Mouse (Mus musculus): ENCODE measurements at regions not wholly inside any gene's neighbourhood (a gene's known extent, or its start where the extent isn't known, plus 50 kb on each side); places are given as distances from the start of the nearest gene placed in this dataset.

- Histone ChIP-seq H3K4me3 (ENCODE audit: low read depth, low read length) (no peak overlapping the region), H3K27ac (ENCODE audit: low read depth) (no peak overlapping the region), H3K27me3 (replicated peaks; ENCODE audit: control insufficient read depth, insufficient read depth, low read length) (no peaks in the 10 kb centered on the region), H3K9ac (ENCODE audit: low read length) (no peak overlapping the region), H3K4me1 (replicated peaks; ENCODE audit: control insufficient read depth, insufficient read depth, low read length) (no peaks in the 10 kb centered on the region), H3K36me3 (ENCODE audit: control insufficient read depth, insufficient read depth, low read length) (no peaks in the 10 kb centered on the region), H3K4me2 (ENCODE audit: low read length) (no peak overlapping the region), H3K9me3 (ENCODE audit: control insufficient read depth, low read length) (no peaks in the 10 kb centered on the region)
- DNase-seq (ENCODE audit: low spot score) (no peak), ATAC-seq (replicated peaks; ENCODE audit: low FRiP score, low TSS enrichment, low read depth) (no peak)
- 72% methylated on average over 2 of the region's 2 CpGs for WGBS
These were observed 1040.8 kb downstream of the Galc start for GRCm38 (mm10) chr12:97218445-97218844.

GRCm38 (mm10) chr12:97217608-97218007 is 1041.7 kb downstream of the Galc start:
- Histone ChIP-seq H3K27me3 (replicated peaks; ENCODE audit: control insufficient read depth, insufficient read depth, low read length) (no peaks in the 10 kb centered on the region), H3K4me3 (ENCODE audit: low read depth, low read length) (no peak overlapping the region), H3K36me3 (ENCODE audit: control insufficient read depth, insufficient read depth, low read length) (no peaks in the 10 kb centered on the region), H3K4me1 (replicated peaks; ENCODE audit: control insufficient read depth, insufficient read depth, low read length) (no peaks in the 10 kb centered on the region), H3K4me2 (ENCODE audit: low read length) (no peak overlapping the region), H3K9ac (ENCODE audit: low read length) (no peak overlapping the region), H3K27ac (ENCODE audit: low read depth) (no peak overlapping the region), H3K9me3 (ENCODE audit: control insufficient read depth, low read length) (no peaks in the 10 kb centered on the region)
- DNase-seq (ENCODE audit: low spot score) = no peak
- 70% methylated on average over 7 of the region's 7 CpGs for WGBS
- ATAC-seq (replicated peaks; ENCODE audit: low FRiP score, low TSS enrichment, low read depth) = no peak

- H3K9me3 ChIP-seq (ENCODE audit: control insufficient read depth, low read length) = no peaks in the 10 kb centered on the region
- H3K9ac ChIP-seq (ENCODE audit: low read length) = no peak overlapping the region
- ATAC-seq (replicated peaks; ENCODE audit: low FRiP score, low TSS enrichment, low read depth) = no peak
- no peak overlapping the region for H3K27ac ChIP-seq (ENCODE audit: low read depth)
- no peaks in the 10 kb centered on the region for H3K4me1 ChIP-seq (replicated peaks; ENCODE audit: control insufficient read depth, insufficient read depth, low read length)
- WGBS = 21% methylated on average over 3 of the region's 3 CpGs
- H3K27me3 ChIP-seq (replicated peaks; ENCODE audit: control insufficient read depth, insufficient read depth, low read length) = no peaks in the 10 kb centered on the region
- no peaks in the 10 kb centered on the region for H3K36me3 ChIP-seq (ENCODE audit: control insufficient read depth, insufficient read depth, low read length)
- no peak overlapping the region for H3K4me2 ChIP-seq (ENCODE audit: low read length)
- no peak for DNase-seq (ENCODE audit: low spot score)
- no peak overlapping the region for H3K4me3 ChIP-seq (ENCODE audit: low read depth, low read length)
These were observed 1055.4 kb downstream of the Galc start for GRCm38 (mm10) chr12:97203636-97204389.

- Histone ChIP-seq H3K27me3 (replicated peaks; ENCODE audit: control insufficient read depth, insufficient read depth, low read length) (no peaks in the 10 kb centered on the region), H3K4me3 (ENCODE audit: low read depth, low read length) (no peak overlapping the region), H3K27ac (ENCODE audit: low read depth) (no peak overlapping the region), H3K9me3 (ENCODE audit: control insufficient read depth, low read length) (no peaks in the 10 kb centered on the region), H3K36me3 (ENCODE audit: control insufficient read depth, insufficient read depth, low read length) (no peaks in the 10 kb centered on the region), H3K4me1 (replicated peaks; ENCODE audit: control insufficient read depth, insufficient read depth, low read length) (0 out of 2 replicates have a peak, but pooled peaks cover 3% of the 10 kb centered on the region), H3K9ac (ENCODE audit: low read length) (no peak overlapping the region), H3K4me2 (ENCODE audit: low read length) (no peak overlapping the region)
- DNase-seq (ENCODE audit: low spot score) = no peak
- no peak for ATAC-seq (replicated peaks; ENCODE audit: low FRiP score, low TSS enrichment, low read depth)
These were observed 1097.4 kb downstream of the Galc start for GRCm38 (mm10) chr12:97161853-97162252.

- DNase-seq (ENCODE audit: low spot score) (no peak), ATAC-seq (replicated peaks; ENCODE audit: low FRiP score, low TSS enrichment, low read depth) (no peak)
- Histone ChIP-seq H3K4me3 (ENCODE audit: low read depth, low read length) (no peak overlapping the region), H3K4me2 (ENCODE audit: low read length) (no peak overlapping the region), H3K27me3 (replicated peaks; ENCODE audit: control insufficient read depth, insufficient read depth, low read length) (no peaks in the 10 kb centered on the region), H3K9ac (ENCODE audit: low read length) (no peak overlapping the region), H3K9me3 (ENCODE audit: control insufficient read depth, low read length) (no peaks in the 10 kb centered on the region), H3K27ac (ENCODE audit: low read depth) (no peak overlapping the region), H3K4me1 (replicated peaks; ENCODE audit: control insufficient read depth, insufficient read depth, low read length) (0 out of 2 replicates have a peak, but pooled peaks cover 3% of the 10 kb centered on the region), H3K36me3 (ENCODE audit: control insufficient read depth, insufficient read depth, low read length) (no peaks in the 10 kb centered on the region)
- 70% methylated on average over 9 of the region's 9 CpGs for WGBS
These were observed 1097.8 kb downstream of the Galc start for GRCm38 (mm10) chr12:97161429-97161828.

- Histone ChIP-seq H3K27ac (ENCODE audit: low read depth) (no peak overlapping the region), H3K9ac (ENCODE audit: low read length) (no peak overlapping the region), H3K4me1 (replicated peaks; ENCODE audit: control insufficient read depth, insufficient read depth, low read length) (0 out of 2 replicates have a peak, but pooled peaks cover 3% of the 10 kb centered on the region), H3K9me3 (ENCODE audit: control insufficient read depth, low read length) (no peaks in the 10 kb centered on the region), H3K4me2 (ENCODE audit: low read length) (no peak overlapping the region), H3K4me3 (ENCODE audit: low read depth, low read length) (no peak overlapping the region), H3K36me3 (ENCODE audit: control insufficient read depth, insufficient read depth, low read length) (no peaks in the 10 kb centered on the region), H3K27me3 (replicated peaks; ENCODE audit: control insufficient read depth, insufficient read depth, low read length) (no peaks in the 10 kb centered on the region)
- no peak for ATAC-seq (replicated peaks; ENCODE audit: low FRiP score, low TSS enrichment, low read depth)
- 70% methylated on average over 4 of the region's 4 CpGs for WGBS
- no peak for DNase-seq (ENCODE audit: low spot score)
These were observed 1100.9 kb downstream of the Galc start for GRCm38 (mm10) chr12:97158332-97158731.

- Histone ChIP-seq H3K9me3 (ENCODE audit: control insufficient read depth, low read length) (no peaks in the 10 kb centered on the region), H3K9ac (ENCODE audit: low read length) (no peak overlapping the region), H3K27me3 (replicated peaks; ENCODE audit: control insufficient read depth, insufficient read depth, low read length) (no peaks in the 10 kb centered on the region), H3K27ac (ENCODE audit: low read depth) (no peak overlapping the region), H3K36me3 (ENCODE audit: control insufficient read depth, insufficient read depth, low read length) (no peaks in the 10 kb centered on the region), H3K4me2 (ENCODE audit: low read length) (no peak overlapping the region), H3K4me3 (ENCODE audit: low read depth, low read length) (no peak overlapping the region), H3K4me1 (replicated peaks; ENCODE audit: control insufficient read depth, insufficient read depth, low read length) (0 out of 2 replicates have a peak, but pooled peaks cover 3% of the 10 kb centered on the region)
- DNase-seq (ENCODE audit: low spot score) = no peak
- no peak for ATAC-seq (replicated peaks; ENCODE audit: low FRiP score, low TSS enrichment, low read depth)
These were observed 1101.5 kb downstream of the Galc start for GRCm38 (mm10) chr12:97157748-97158147.

- no peak overlapping the region for H3K4me3 ChIP-seq (ENCODE audit: low read depth, low read length)
- 58% methylated on average over 3 of the region's 3 CpGs for WGBS
- no peak overlapping the region for H3K4me2 ChIP-seq (ENCODE audit: low read length)
- H3K9me3 ChIP-seq (ENCODE audit: control insufficient read depth, low read length) = no peaks in the 10 kb centered on the region
- H3K9ac ChIP-seq (ENCODE audit: low read length) = no peak overlapping the region
- H3K4me1 ChIP-seq (replicated peaks; ENCODE audit: control insufficient read depth, insufficient read depth, low read length) = 0 out of 2 replicates have a peak, but pooled peaks cover 3% of the 10 kb centered on the region
- ATAC-seq (replicated peaks; ENCODE audit: low FRiP score, low TSS enrichment, low read depth) (no peak), DNase-seq (ENCODE audit: low spot score) (no peak)
- no peaks in the 10 kb centered on the region for H3K36me3 ChIP-seq (ENCODE audit: control insufficient read depth, insufficient read depth, low read length)
- H3K27me3 ChIP-seq (replicated peaks; ENCODE audit: control insufficient read depth, insufficient read depth, low read length) = no peaks in the 10 kb centered on the region
- H3K27ac ChIP-seq (ENCODE audit: low read depth) = no peak overlapping the region
These were observed 1102.7 kb downstream of the Galc start for GRCm38 (mm10) chr12:97156499-97157110.

- H3K9me3 ChIP-seq (ENCODE audit: control insufficient read depth, low read length) = no peaks in the 10 kb centered on the region
- DNase-seq (ENCODE audit: low spot score) = no peak
- no peak overlapping the region for H3K4me2 ChIP-seq (ENCODE audit: low read length)
- no peaks in the 10 kb centered on the region for H3K4me1 ChIP-seq (replicated peaks; ENCODE audit: control insufficient read depth, insufficient read depth, low read length)
- H3K4me3 ChIP-seq (ENCODE audit: low read depth, low read length) = no peak overlapping the region
- no peak overlapping the region for H3K9ac ChIP-seq (ENCODE audit: low read length)
- H3K27ac ChIP-seq (ENCODE audit: low read depth) = no peak overlapping the region
- 72% methylated on average over 3 of the region's 3 CpGs for WGBS
- H3K27me3 ChIP-seq (replicated peaks; ENCODE audit: control insufficient read depth, insufficient read depth, low read length) = no peaks in the 10 kb centered on the region
- H3K36me3 ChIP-seq (ENCODE audit: control insufficient read depth, insufficient read depth, low read length) = no peaks in the 10 kb centered on the region
- no peak for ATAC-seq (replicated peaks; ENCODE audit: low FRiP score, low TSS enrichment, low read depth)
These were observed 1116.5 kb downstream of the Galc start for GRCm38 (mm10) chr12:97142720-97143119.
